Mouse (Mus musculus) naive thymus-derived CD4-positive, alpha-beta T cell, adult 5 months (primary cell): ENCODE data around the gene Vps26b. TPM values are rescaled to one million over a fixed set of nuclear protein-coding genes. Genes with fewer than 3 reads are reported as not detected.

Experiments used
- polyA plus RNA-seq: library from polyadenylated mRNA; unstranded; fragments of 100-300 nt; shearing (Covaris generic); gene quantifications from one replicate; pipeline ENCODE4 v1.2.1, GENCODE M21; 2017

Vps26b gene
- 48.1 TPM for polyA plus RNA-seq

GRCm38 (mm10) chr9:27029828-27030762 is at the start of gene Vps26b, which contains the start of gene Ncapd3:
Gene Vps26b, minus strand, starts transcription at chr9:27030065.
Gene Ncapd3, plus strand, starts transcription at chr9:27030175.

GRCm38 (mm10) chr9:26999461-27000395 is 30.1 kb downstream of the Vps26b start, which contains the start of the genes Acad8 and Thyn1:
Gene Acad8, minus strand, starts transcription at chr9:26999566.
Gene Thyn1, plus strand, starts transcription at chr9:26999710.

Other genes starting within 250 kb of the Vps26b start
- gene Glb1l2, start 223.6 kb downstream of the Vps26b start, polyA plus RNA-seq = not detected
- not detected for gene Glb1l3, start 169.2 kb downstream of the Vps26b start, polyA plus RNA-seq
- gene Gm1110, start 107.0 kb downstream of the Vps26b start, polyA plus RNA-seq = not detected
- gene Acad8, start 30.5 kb downstream of the Vps26b start, polyA plus RNA-seq = 27.2 TPM
- 45.7 TPM for gene Thyn1, start 30.4 kb downstream of the Vps26b start, polyA plus RNA-seq
- gene Ncapd3, start 110 bp upstream of the Vps26b start, polyA plus RNA-seq = 41.6 TPM
- 0.32 TPM for gene Jam3, start 125.4 kb upstream of the Vps26b start, polyA plus RNA-seq